Mouse (Mus musculus): ENCODE measurements around the gene Plekhg6. TPM values are rescaled to one million over a fixed set of nuclear protein-coding genes. Genes with fewer than 3 reads are reported as not detected.

Gene Plekhg6
- 1.9 TPM for polyA plus RNA-seq (2014; fragmentation: Illumina TruSeq; extraction: RNeasy Lipid Tissue Mini Kit (QIAGEN cat#74804); ENCODE audit: low read depth, low replicate concordance)

DNA sequence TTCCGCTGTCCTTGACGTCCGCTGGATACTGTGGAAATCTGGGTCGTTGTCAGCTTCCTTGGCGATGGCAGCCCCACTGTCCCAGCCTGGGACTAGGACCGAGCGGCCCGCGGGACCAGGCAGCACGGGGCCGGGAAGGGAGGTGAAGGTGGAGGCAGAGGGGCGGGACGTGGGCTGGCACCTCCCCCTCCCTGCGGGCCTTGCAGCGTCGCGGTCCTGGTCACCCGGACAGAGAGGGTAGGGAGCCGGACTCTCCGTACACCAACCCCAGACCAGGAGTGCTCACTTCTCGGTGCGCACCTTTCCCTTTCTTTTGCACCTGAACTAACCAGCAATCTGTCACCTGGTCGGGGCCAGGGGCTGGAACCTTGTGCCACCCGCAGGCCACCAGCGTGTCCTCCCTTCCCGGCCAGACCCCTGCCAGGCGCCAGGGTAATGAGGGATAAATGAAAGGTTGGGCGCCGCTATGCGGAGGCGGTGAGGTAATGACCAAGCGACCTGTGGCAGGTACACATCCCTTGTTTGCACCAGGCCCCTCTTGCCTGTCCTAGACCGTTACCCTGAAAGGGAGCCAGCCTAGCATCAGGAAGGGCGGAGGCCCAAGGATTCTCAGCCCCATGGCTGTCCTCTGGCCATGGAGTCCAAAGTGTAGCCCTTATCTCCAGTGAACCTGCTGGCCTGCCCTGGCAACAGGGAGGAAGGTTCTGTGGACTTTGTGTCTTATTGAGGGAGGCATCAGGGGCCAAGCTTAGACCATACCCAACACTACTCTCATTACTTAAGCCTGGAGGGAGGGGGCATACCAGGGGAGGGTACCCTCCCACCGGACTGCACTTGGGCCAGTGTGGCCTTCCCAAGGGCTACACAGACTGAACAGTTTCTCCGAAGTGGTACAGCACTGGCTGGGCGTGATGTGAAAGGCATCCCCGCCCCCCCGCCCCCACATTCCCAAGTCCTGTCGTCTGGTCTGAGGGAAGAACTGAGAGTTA is at the start of gene Plekhg6:
Plekhg6 (minus strand) TSS at position 422 of the 989 bp plus-strand sequence.

DNA sequence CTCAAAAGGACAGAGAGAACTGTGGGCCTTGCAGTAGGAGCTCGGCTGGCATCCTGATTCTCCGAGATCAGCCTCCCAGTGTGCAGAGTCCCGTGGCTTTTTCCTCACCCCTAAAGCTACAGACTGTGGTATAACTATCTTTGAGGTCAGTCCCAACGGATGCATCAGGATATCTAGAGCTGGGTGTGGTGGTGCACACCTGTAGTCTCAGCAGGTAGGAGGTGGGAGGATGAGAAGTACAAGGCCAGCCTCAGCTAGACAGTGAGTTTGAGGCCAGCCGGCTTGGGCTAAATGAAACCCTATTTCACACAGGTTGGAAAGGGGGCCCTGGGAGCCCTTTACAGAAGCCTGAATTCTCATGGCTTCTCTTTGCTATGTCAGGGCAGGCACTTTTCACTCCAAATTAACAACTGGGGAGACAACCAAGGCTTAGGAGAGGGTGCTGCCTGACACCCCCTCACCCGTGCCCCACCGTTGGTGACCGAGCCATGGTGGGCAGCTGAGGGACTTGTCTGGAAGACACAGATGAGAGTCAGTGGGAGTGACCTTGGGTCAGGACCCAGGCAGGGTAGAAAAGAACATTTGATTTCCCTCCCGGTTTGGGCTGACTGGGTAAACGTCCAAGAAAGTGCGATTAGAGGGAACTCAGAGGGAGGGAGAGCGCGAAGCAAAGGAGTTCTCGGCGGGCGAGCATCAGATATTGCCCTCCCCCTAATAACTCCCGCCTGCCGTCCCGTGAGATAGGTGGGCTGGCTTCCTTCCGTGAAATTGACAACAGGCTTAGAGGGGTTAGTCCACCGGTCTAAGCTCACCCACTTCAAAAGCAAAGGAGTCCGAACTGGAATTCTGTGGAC is 31.6 kb downstream of the Plekhg6 start, which contains the start of gene Tnfrsf1a:
Tnfrsf1a (plus strand) TSS at position 642 of the 854 bp plus-strand sequence.

DNA sequence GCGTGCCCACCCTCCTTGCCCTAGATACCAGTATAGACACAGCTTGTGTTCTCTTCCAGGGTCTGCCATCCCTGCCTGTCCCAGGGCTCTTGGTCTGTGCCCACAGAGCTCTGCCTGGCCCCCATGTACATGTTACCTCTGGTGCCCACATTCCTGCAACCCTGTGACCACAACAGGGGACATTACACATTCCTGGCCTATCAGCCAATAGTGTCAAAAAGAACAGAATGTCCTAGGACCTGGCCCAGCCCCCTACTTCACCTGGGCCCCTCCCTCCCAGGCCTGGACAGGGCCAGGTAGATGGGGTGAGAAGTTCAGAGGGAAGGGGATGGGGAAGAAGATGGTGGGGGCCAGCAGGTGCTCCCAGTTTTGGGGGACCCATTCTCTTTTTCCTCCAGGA is 60.3 kb downstream of the Plekhg6 start, which contains the start of gene Scnn1a:
Scnn1a (plus strand) TSS at position 337 of the 400 bp plus-strand sequence.

DNA sequence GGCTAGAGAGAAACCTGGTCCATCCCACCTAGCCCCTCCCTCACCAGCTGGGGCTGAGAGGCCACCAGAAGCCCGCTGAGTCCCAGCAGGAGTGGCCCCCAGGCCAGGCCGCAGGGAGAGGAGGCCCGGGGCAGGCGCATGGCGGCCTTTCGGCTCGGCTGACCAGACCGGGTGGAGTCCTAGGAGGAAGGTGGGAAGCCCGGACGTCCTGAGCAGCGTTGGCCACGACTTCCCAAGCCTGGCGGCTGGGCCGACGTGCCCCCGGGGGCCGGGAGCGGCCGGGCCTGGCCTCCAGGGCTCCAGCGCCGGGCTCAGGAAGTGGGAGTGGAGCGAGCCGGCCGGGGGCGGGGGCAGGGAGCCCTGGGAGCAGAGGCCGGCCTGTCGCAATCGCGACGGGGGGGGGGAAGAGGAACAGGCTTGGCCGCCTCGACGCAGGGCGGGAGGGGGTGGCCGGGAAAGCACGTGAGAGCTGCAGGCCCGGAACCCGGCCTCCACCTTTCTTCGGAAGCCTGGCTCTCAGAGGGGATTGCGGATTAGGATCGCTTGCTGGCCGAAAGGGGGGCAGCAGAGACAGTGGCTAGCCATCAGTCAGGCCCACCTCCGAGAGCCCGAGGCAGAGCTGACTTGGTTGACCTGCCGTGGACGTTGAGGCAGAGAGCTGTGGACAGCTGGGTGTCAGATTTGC is 66.9 kb downstream of the Plekhg6 start, which contains the start of gene Ltbr:
Ltbr (minus strand) TSS at position 340 of the 685 bp plus-strand sequence.

Other genes starting within 250 kb of the Plekhg6 start
- 15.1 TPM for gene Nop2, start 248.9 kb downstream of the Plekhg6 start, polyA plus RNA-seq (2014; fragmentation: Illumina TruSeq; extraction: RNeasy Lipid Tissue Mini Kit (QIAGEN cat#74804); ENCODE audit: low read depth, low replicate concordance)
- gene Iffo1, start 235.6 kb downstream of the Plekhg6 start, polyA plus RNA-seq (2014; fragmentation: Illumina TruSeq; extraction: RNeasy Lipid Tissue Mini Kit (QIAGEN cat#74804); ENCODE audit: low read depth, low replicate concordance) = 12.2 TPM
- 871 TPM for gene Gapdh, start 214.3 kb downstream of the Plekhg6 start, polyA plus RNA-seq (2014; fragmentation: Illumina TruSeq; extraction: RNeasy Lipid Tissue Mini Kit (QIAGEN cat#74804); ENCODE audit: low read depth, low replicate concordance)
- gene Ncapd2, start 189.1 kb downstream of the Plekhg6 start, polyA plus RNA-seq (2014; fragmentation: Illumina TruSeq; extraction: RNeasy Lipid Tissue Mini Kit (QIAGEN cat#74804); ENCODE audit: low read depth, low replicate concordance) = 10.9 TPM
- 122 TPM for gene Mrpl51, start 189.0 kb downstream of the Plekhg6 start, polyA plus RNA-seq (2014; fragmentation: Illumina TruSeq; extraction: RNeasy Lipid Tissue Mini Kit (QIAGEN cat#74804); ENCODE audit: low read depth, low replicate concordance)
- gene Vamp1, start 165.2 kb downstream of the Plekhg6 start, polyA plus RNA-seq (2014; fragmentation: Illumina TruSeq; extraction: RNeasy Lipid Tissue Mini Kit (QIAGEN cat#74804); ENCODE audit: low read depth, low replicate concordance) = 32.0 TPM
- 22.8 TPM for gene Tapbpl, start 148.9 kb downstream of the Plekhg6 start, polyA plus RNA-seq (2014; fragmentation: Illumina TruSeq; extraction: RNeasy Lipid Tissue Mini Kit (QIAGEN cat#74804); ENCODE audit: low read depth, low replicate concordance)
- 1.2 TPM for gene Cd27, start 143.8 kb downstream of the Plekhg6 start, polyA plus RNA-seq (2014; fragmentation: Illumina TruSeq; extraction: RNeasy Lipid Tissue Mini Kit (QIAGEN cat#74804); ENCODE audit: low read depth, low replicate concordance)
- gene Tuba3a, start 94.8 kb downstream of the Plekhg6 start, polyA plus RNA-seq (2014; fragmentation: Illumina TruSeq; extraction: RNeasy Lipid Tissue Mini Kit (QIAGEN cat#74804); ENCODE audit: low read depth, low replicate concordance) = 21.6 TPM
- gene Ltbr, start 66.9 kb downstream of the Plekhg6 start, polyA plus RNA-seq (2014; fragmentation: Illumina TruSeq; extraction: RNeasy Lipid Tissue Mini Kit (QIAGEN cat#74804); ENCODE audit: low read depth, low replicate concordance) = 65.7 TPM
- gene Scnn1a, start 60.1 kb downstream of the Plekhg6 start, polyA plus RNA-seq (2014; fragmentation: Illumina TruSeq; extraction: RNeasy Lipid Tissue Mini Kit (QIAGEN cat#74804); ENCODE audit: low read depth, low replicate concordance) = 35.9 TPM
- gene Tnfrsf1a, start 31.4 kb downstream of the Plekhg6 start, polyA plus RNA-seq (2014; fragmentation: Illumina TruSeq; extraction: RNeasy Lipid Tissue Mini Kit (QIAGEN cat#74804); ENCODE audit: low read depth, low replicate concordance) = 99.5 TPM
- 216 TPM for gene Cd9, start 114.0 kb upstream of the Plekhg6 start, polyA plus RNA-seq (2014; fragmentation: Illumina TruSeq; extraction: RNeasy Lipid Tissue Mini Kit (QIAGEN cat#74804); ENCODE audit: low read depth, low replicate concordance)
- gene Vwf, start 166.0 kb upstream of the Plekhg6 start, polyA plus RNA-seq (2014; fragmentation: Illumina TruSeq; extraction: RNeasy Lipid Tissue Mini Kit (QIAGEN cat#74804); ENCODE audit: low read depth, low replicate concordance) = 25.8 TPM

Data from adipose tissue, adult 10 weeks (tissue).